Mouse (Mus musculus) myocyte (in vitro differentiated cells): ENCODE data around the gene Vcp.
A peak's percentile ranks its signal among the peaks of the same experiment; 100 is the strongest.

Experiments used
- MAX ChIP-seq: IDR thresholded peaks from one replicate; pipeline ENCODE4 v1.6.1; 2011; ENCODE audit warnings: low read depth, mild to moderate bottlenecking, control low read depth
- POLR2A ChIP-seq: IDR thresholded peaks from one replicate; pipeline ENCODE4 v1.6.1; 2011; ENCODE audit warnings: low read depth, mild to moderate bottlenecking, control low read depth, moderate library complexity; ENCODE audit not compliant: insufficient read length

- TF ChIP-seq POLR2A (peak; percentile 37), MAX (no peak)
These were observed 47.7 kb downstream of the Vcp start for GRCm38 (mm10) chr4:42952563-42952962.
